Mouse (Mus musculus): ENCODE measurements around the gene Perm1. TPM values are rescaled to one million over a fixed set of nuclear protein-coding genes. Genes with fewer than 3 reads are reported as not detected.

Perm1 gene
- polyA plus RNA-seq, 1 experiment from 2014 or later = 0.57 TPM

DNA sequence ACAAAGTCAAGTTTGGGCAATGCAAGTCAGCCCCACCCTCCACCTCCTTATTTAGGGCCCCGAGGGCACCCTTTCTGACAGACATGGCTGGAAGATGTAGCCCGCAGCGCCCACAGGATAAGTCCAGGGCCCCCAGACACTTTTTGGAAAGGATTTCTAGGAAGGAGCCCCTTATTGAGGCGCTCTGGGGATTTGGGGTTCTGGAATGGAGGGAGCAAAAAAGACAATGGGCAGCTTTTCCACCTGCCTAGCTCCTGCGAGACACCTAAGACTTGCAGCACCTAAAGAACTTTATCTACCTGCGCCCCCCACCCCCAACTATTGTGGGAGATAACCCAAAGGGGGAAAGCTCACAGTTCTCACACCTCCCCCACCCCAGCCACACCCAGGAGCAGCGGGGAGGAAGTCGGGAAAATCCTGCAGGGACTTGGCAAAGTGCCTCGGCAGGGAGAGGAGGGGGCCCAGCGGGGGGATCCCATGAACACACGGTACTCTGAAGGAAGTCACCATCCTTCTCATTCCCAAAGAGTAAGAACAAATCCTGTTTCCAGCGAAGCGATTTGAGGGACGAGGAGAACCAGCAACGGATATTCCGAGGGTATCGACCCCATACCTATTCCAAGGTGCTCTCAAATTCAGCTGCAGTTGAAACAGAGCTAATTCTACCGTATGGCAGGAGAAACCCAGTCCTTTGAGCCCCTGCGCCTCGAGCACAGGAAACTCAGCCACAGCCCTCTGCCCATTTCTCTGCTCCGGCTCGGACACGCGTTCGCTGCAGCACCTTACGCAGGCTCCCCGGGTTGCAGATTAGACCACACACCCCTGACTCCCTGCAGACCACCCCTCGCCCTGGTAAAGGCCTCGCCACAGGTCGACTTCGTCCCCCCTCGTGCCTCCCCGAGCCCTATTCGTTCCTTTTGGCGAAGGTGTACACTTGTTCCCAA, 19.5 kb upstream of the Perm1 start:
- H3K36me3 ChIP-seq (ENCODE audit: control insufficient read depth, insufficient read depth, low read length) = peaks cover 4% of the 10 kb centered on the region
- H3K4me2 ChIP-seq (ENCODE audit: low read depth) = peak overlapping the region; percentile 80
- H3K27ac ChIP-seq (ENCODE audit: low read depth, low read length) = peak overlapping the region; percentile 40; the same call in 1 of the 2 replicates
- WGBS = 5% methylated on average over 35 of the region's 35 CpGs
- H3K4me3 ChIP-seq (ENCODE audit: low read depth, low read length) = peak overlapping the region; percentile 84
- peak overlapping the region; percentile 72 for H3K9ac ChIP-seq (ENCODE audit: low read length)
- DNase-seq (ENCODE audit: low spot score) (peak; percentile 66), ATAC-seq (ENCODE audit: insufficient read depth, low FRiP score, low TSS enrichment) (no peak)
- no peaks in the 10 kb centered on the region for H3K27me3 ChIP-seq (ENCODE audit: control insufficient read depth, insufficient read depth, low read length)
- H3K9me3 ChIP-seq (ENCODE audit: control insufficient read depth, low read length) = no peaks in the 10 kb centered on the region
- peaks cover 23% of the 10 kb centered on the region for H3K4me1 ChIP-seq (ENCODE audit: control insufficient read depth, insufficient read depth, low read length)

GRCm38 (mm10) chr4:156197131-156197828, 18.4 kb upstream of the Perm1 start, which contains the start of gene Agrn:
Gene Agrn (minus strand): TSS chr4:156197488.
- Histone ChIP-seq H3K36me3 (ENCODE audit: control insufficient read depth, insufficient read depth, low read length) (peaks cover 4% of the 10 kb centered on the region), H3K27ac (ENCODE audit: low read depth, low read length) (peak within 1 kb of the TSS; percentile 93), H3K4me3 (ENCODE audit: low read depth, low read length) (peak within 1 kb of the TSS; percentile 84), H3K9ac (ENCODE audit: low read length) (peak within 1 kb of the TSS; percentile 72), H3K9me3 (ENCODE audit: control insufficient read depth, low read length) (no peaks in the 10 kb centered on the region), H3K27me3 (ENCODE audit: control insufficient read depth, insufficient read depth, low read length) (no peaks in the 10 kb centered on the region), H3K4me2 (ENCODE audit: low read depth) (peak within 1 kb of the TSS; percentile 80), H3K4me1 (ENCODE audit: control insufficient read depth, insufficient read depth, low read length) (peaks cover 23% of the 10 kb centered on the region)
- DNase-seq (ENCODE audit: low spot score) (no peak), ATAC-seq (ENCODE audit: insufficient read depth, low FRiP score, low TSS enrichment) (peak; percentile 78)
- WGBS = 0% methylated on average over 35 of the region's 88 CpGs

DNA sequence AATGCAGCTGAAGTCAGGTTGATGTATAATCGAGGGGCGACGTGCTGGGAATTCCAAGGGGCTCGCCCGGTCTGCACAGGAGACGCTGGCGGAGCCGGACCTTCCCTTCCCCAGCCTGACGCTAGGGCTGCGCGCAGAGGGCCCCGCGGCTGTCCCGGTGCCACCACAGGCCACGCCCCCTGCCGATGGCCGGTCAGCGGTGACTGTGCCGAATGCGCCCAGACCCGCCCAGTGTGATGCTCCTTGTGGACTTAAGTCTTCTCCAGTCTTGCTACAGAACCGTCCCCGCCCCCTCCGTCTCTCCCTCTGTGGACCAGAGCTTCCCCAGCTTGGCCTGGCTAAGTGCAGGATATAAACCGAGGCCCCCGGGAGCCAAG, 17.9 kb upstream of the Perm1 start:
- peaks cover 4% of the 10 kb centered on the region for H3K36me3 ChIP-seq (ENCODE audit: control insufficient read depth, insufficient read depth, low read length)
- DNase-seq (ENCODE audit: low spot score) (peak; percentile 96), ATAC-seq (ENCODE audit: insufficient read depth, low FRiP score, low TSS enrichment) (peak; percentile 95)
- WGBS = 0% methylated on average over 26 of the region's 26 CpGs
- H3K27ac ChIP-seq (ENCODE audit: low read depth, low read length) = peak overlapping the region; percentile 93
- H3K4me2 ChIP-seq (ENCODE audit: low read depth) = peak overlapping the region; percentile 40
- H3K4me1 ChIP-seq (ENCODE audit: control insufficient read depth, insufficient read depth, low read length) = peaks cover 27% of the 10 kb centered on the region
- no peaks in the 10 kb centered on the region for H3K27me3 ChIP-seq (ENCODE audit: control insufficient read depth, insufficient read depth, low read length)
- no peaks in the 10 kb centered on the region for H3K9me3 ChIP-seq (ENCODE audit: control insufficient read depth, low read length)
- peak overlapping the region; percentile 84 for H3K4me3 ChIP-seq (ENCODE audit: low read depth, low read length)
- peak overlapping the region; percentile 50 for H3K9ac ChIP-seq (ENCODE audit: low read length)

DNA sequence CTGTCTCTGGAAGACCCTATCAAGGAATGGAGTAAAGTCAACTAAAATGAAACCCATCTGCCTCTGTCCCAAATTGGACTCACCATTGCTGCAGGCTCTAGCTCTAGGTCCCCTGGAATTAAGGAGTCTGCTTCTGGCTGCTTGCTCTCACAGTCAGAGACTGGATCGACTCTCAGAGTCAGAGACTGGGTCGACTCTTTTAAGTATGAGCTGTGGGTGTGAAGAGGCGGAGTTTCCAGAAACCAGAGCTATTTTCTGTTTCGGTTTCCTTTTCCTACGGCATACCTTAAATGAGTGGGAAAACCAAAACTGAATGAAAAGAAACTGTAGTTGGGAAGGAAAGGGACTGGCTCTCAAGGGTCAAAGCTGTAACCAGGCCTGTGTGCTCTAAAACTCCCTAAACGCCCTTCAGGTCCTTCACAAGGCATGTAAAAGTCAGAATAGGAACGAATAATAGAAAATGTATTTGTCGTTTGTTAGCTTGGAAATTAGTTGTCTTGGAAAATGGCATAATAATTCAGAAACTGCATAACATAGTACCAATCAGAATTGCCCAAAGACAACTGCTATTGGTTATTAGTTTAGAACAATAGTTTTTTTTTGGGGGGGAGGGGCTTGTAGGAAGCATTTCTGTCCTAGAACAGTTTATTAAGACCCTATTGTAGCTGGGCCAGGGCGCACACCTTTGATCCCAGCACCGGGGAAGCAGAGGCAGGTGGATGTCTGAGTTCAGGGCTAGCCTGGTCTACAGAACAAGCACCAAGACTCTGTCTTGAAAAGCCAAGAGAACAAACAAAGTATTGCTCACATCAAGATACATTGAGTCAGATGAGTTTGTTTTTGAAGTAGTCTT, 14.8 kb upstream of the Perm1 start, which contains the start of gene Isg15:
TSS of gene Isg15 (minus strand) at position 196 of the 853 bp plus-strand sequence.
- peaks cover 12% of the 10 kb centered on the region for H3K4me1 ChIP-seq (ENCODE audit: control insufficient read depth, insufficient read depth, low read length)
- DNase-seq (ENCODE audit: low spot score) (no peak), ATAC-seq (ENCODE audit: insufficient read depth, low FRiP score, low TSS enrichment) (no peak)
- no peaks in the 10 kb centered on the region for H3K36me3 ChIP-seq (ENCODE audit: control insufficient read depth, insufficient read depth, low read length)
- H3K9ac ChIP-seq (ENCODE audit: low read length) = no peak within 1 kb of the TSS
- WGBS = 68% methylated on average over 10 of the region's 10 CpGs
- no peaks in the 10 kb centered on the region for H3K27me3 ChIP-seq (ENCODE audit: control insufficient read depth, insufficient read depth, low read length)
- no peaks in the 10 kb centered on the region for H3K9me3 ChIP-seq (ENCODE audit: control insufficient read depth, low read length)
- no peak within 1 kb of the TSS for H3K4me2 ChIP-seq (ENCODE audit: low read depth)
- H3K4me3 ChIP-seq (ENCODE audit: low read depth, low read length) = no peak within 1 kb of the TSS
- H3K27ac ChIP-seq (ENCODE audit: low read depth, low read length) = no peak within 1 kb of the TSS

GRCm38 (mm10) chr4:156202462-156202893, 13.2 kb upstream of the Perm1 start:
- H3K9ac ChIP-seq (ENCODE audit: low read length) = peak overlapping the region; percentile 32; the same call in 1 of the 2 replicates
- DNase-seq (ENCODE audit: low spot score) (peak; percentile 10), ATAC-seq (ENCODE audit: insufficient read depth, low FRiP score, low TSS enrichment) (no peak)

DNA sequence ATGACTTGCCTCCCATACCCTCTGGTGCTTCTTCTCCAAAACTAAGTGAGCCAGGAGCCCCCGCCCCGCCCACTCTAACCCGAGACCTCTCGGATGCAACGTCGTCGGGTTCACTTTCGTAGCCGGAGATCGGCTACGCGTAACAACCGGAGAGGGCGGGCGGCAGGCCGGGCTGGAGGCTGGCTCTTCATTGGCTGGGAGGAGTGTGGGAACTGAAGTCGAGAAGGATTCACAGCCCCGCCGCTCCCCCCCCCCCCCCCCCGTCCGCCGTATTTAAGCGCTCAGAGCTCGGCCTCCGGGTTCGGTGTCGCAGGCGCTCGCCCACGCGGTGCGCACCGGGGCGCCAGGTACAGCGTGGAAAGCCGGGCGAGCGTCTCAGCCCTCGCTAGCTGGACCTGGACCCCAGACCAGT, 12.7 kb upstream of the Perm1 start, which contains the start of gene AW011738:
TSS of gene AW011738 (plus strand) at position 304 of the 412 bp plus-strand sequence.
- H3K9ac ChIP-seq (ENCODE audit: low read length) = peak within 1 kb of the TSS; percentile 79
- peaks cover 12% of the 10 kb centered on the region for H3K4me1 ChIP-seq (ENCODE audit: control insufficient read depth, insufficient read depth, low read length)
- peak within 1 kb of the TSS; percentile 49; the same call in 1 of the 2 replicates for H3K27ac ChIP-seq (ENCODE audit: low read depth, low read length)
- ATAC-seq (ENCODE audit: insufficient read depth, low FRiP score, low TSS enrichment) (peak; percentile 80), DNase-seq (ENCODE audit: low spot score) (peak; percentile 82)
- no peaks in the 10 kb centered on the region for H3K9me3 ChIP-seq (ENCODE audit: control insufficient read depth, low read length)
- H3K36me3 ChIP-seq (ENCODE audit: control insufficient read depth, insufficient read depth, low read length) = no peaks in the 10 kb centered on the region
- no peaks in the 10 kb centered on the region for H3K27me3 ChIP-seq (ENCODE audit: control insufficient read depth, insufficient read depth, low read length)
- peak within 1 kb of the TSS; percentile 97 for H3K4me2 ChIP-seq (ENCODE audit: low read depth)
- peak within 1 kb of the TSS; percentile 62 for H3K4me3 ChIP-seq (ENCODE audit: low read depth, low read length)
- WGBS = 1% methylated on average over 30 of the region's 39 CpGs

More at GRCm38 (mm10) chr4:156202462-156202893, 13.2 kb upstream of the Perm1 start:
- peak overlapping the region; percentile 97 for H3K4me2 ChIP-seq (ENCODE audit: low read depth)
- no peak overlapping the region for H3K27ac ChIP-seq (ENCODE audit: low read depth, low read length)
- H3K4me1 ChIP-seq (ENCODE audit: control insufficient read depth, insufficient read depth, low read length) = peaks cover 12% of the 10 kb centered on the region
- H3K4me3 ChIP-seq (ENCODE audit: low read depth, low read length) = peak overlapping the region; percentile 62
- no peaks in the 10 kb centered on the region for H3K9me3 ChIP-seq (ENCODE audit: control insufficient read depth, low read length)
- no peaks in the 10 kb centered on the region for H3K36me3 ChIP-seq (ENCODE audit: control insufficient read depth, insufficient read depth, low read length)
- WGBS = 49% methylated on average over 12 of the region's 12 CpGs
- H3K27me3 ChIP-seq (ENCODE audit: control insufficient read depth, insufficient read depth, low read length) = no peaks in the 10 kb centered on the region

- Histone ChIP-seq H3K4me2 (ENCODE audit: low read depth) (peak overlapping the region; percentile 97), H3K9me3 (ENCODE audit: control insufficient read depth, low read length) (no peaks in the 10 kb centered on the region), H3K4me1 (ENCODE audit: control insufficient read depth, insufficient read depth, low read length) (peaks cover 12% of the 10 kb centered on the region), H3K27ac (ENCODE audit: low read depth, low read length) (peak overlapping the region; percentile 49; the same call in 1 of the 2 replicates), H3K27me3 (ENCODE audit: control insufficient read depth, insufficient read depth, low read length) (no peaks in the 10 kb centered on the region), H3K9ac (ENCODE audit: low read length) (peak overlapping the region; percentile 79), H3K36me3 (ENCODE audit: control insufficient read depth, insufficient read depth, low read length) (no peaks in the 10 kb centered on the region), H3K4me3 (ENCODE audit: low read depth, low read length) (peak overlapping the region; percentile 62)
- WGBS = under 1% methylated on average over 49 of the region's 49 CpGs
- DNase-seq (ENCODE audit: low spot score) (peak; percentile 66), ATAC-seq (ENCODE audit: insufficient read depth, low FRiP score, low TSS enrichment) (peak; percentile 52)
These were observed 12.1 kb upstream of the Perm1 start for GRCm38 (mm10) chr4:156203413-156204131.

Data from neural tube, embryonic 11.5 days (tissue).